Mouse (Mus musculus) lung, embryonic 14.5 days (tissue): ENCODE measurements around the gene Kirrel3. TPM values are rescaled to one million over a fixed set of nuclear protein-coding genes. Genes with fewer than 3 reads are reported as not detected.

Experiments used
- ATAC-seq: fragments of 200-750 bp; cut with Nextera tagmentation; 2 replicates; pipeline ENCODE4 v1.8.0; 2017; ENCODE audit warnings: mild to moderate bottlenecking, moderate TSS enrichment, moderate library complexity; ENCODE audit not compliant: insufficient read depth
- DNase-seq: peaks from one replicate; pipeline ENCODE4 v3.0.0-alpha.2; 2015
- H3K27ac ChIP-seq: fragments of 300-500 bp; sonication (generic); 2 replicates; pipeline ENCODE4 v1.5.1; 2014; ENCODE audit warnings: low read depth, mild to moderate bottlenecking, moderate library complexity
- H3K27me3 ChIP-seq: fragments of 300-500 bp; sonication (generic); 2 replicates; pipeline ENCODE4 v1.6.1; 2014; ENCODE audit warnings: low read length, control low read depth; ENCODE audit not compliant: insufficient read depth
- H3K36me3 ChIP-seq: fragments of 300-500 bp; sonication (generic); 2 replicates; pipeline ENCODE4 v1.6.1; 2014; ENCODE audit warnings: control low read depth; ENCODE audit not compliant: insufficient read depth
- H3K4me1 ChIP-seq: fragments of 300-500 bp; sonication (generic); 2 replicates; pipeline ENCODE4 v1.6.1; 2014; ENCODE audit warnings: antibody characterized with exemption, control low read depth; ENCODE audit not compliant: insufficient read depth
- H3K4me2 ChIP-seq: fragments of 300-500 bp; sonication (generic); 2 replicates; pipeline ENCODE4 v1.6.1; 2014; ENCODE audit warnings: mild to moderate bottlenecking
- H3K4me3 ChIP-seq: fragments of 300-500 bp; sonication (generic); 2 replicates; pipeline ENCODE4 v1.5.1; 2014; ENCODE audit warnings: low read depth, low read length
- H3K9ac ChIP-seq: fragments of 300-500 bp; sonication (generic); 2 replicates; pipeline ENCODE4 v1.6.1; 2014
- H3K9me3 ChIP-seq: fragments of 300-500 bp; sonication (generic); 2 replicates; pipeline ENCODE4 v1.6.1; 2016; ENCODE audit warnings: low read depth, low read length, control low read depth
- CTCF ChIP-seq: IDR thresholded peaks from 2 replicates; pipeline ENCODE4 v1.5.1; 2016; ENCODE audit warnings: antibody characterized with exemption, low read depth
- WGBS: fragments of 180-500 bp; shearing (Covaris S2); extraction: QIAGEN DNeasy Blood & Tissue Kit; methylation state at CpG from one replicate; pipeline ENCODE4 v1.1.7; 2014; 5-methylcytosine and 5-hydroxymethylcytosine counted together
- polyA plus RNA-seq: library from polyadenylated mRNA; unstranded; fragments of >200 nt; fragmentation: Nextera tagmentation; extraction: Ambion mirVana; gene quantifications from 2 replicates; pipeline ENCODE4 v1.2.1, GENCODE M21; 2014

Gene Kirrel3
- polyA plus RNA-seq, 1 experiment from 2014 or later = 1.4 TPM

DNA sequence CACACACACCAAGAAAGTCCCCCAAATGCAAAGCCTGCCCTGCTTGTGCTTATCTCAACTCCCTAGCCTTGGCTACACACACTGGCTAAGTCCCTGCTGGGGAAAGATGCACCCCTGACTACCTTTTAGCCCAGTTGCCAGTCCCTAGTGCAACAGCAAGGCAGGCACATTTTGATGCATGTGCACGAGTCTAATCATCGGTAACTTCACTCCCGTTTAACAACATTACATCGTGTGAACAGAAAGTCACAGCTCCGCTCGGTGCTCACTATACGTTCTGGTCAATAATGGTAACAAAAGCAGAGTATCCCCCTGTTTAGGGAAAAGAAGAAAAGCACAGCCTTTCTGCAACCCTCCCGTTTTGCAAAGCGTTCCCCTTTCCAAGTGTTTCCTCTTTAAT is 2.6 kb downstream of the Kirrel3 start:
- Histone ChIP-seq H3K9ac (no peak overlapping the region; the same call in 1 of the 2 replicates), H3K27me3 (peaks cover 58% of the 10 kb centered on the region), H3K4me2 (peak overlapping the region; percentile 93), H3K27ac (no peak overlapping the region), H3K4me3 (peak overlapping the region; percentile 55), H3K9me3 (no peaks in the 10 kb centered on the region), H3K4me1 (no peaks in the 10 kb centered on the region; the same call in 1 of the 2 replicates), H3K36me3 (no peaks in the 10 kb centered on the region)
- ATAC-seq (no peak), DNase-seq (no peak)
- TF ChIP-seq CTCF = no peak
- under 1% methylated on average over 9 of the region's 9 CpGs for WGBS

DNA sequence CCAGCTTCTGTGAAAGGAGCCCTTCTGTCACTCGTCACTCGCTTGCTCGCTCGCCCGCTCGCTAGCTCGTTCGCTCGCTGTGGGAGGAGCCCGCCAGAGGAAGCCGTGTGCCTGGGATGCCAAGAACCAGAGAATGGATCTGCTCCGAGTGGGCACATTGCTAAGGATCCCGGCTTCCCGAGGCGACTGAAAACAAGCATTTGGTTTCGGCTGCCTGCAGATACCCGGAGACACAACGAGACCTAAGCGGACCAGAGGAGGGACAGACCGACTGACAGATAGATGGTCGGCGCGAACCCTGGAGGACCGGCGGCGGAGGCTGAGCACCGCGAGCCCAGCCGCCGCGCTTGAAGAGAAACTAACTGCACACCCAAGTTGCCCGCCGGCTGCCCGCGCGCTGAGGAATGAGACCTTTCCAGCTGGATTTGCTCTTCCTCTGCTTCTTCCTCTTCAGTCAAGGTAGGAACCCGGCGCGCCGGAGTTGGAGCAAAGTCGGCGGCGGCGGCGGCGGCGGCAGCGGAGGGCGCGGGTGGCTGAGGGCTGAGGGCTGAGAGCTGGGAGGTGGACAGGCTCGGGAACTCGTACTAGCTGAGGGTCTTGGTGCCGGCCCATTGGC is 3.1 kb downstream of the Kirrel3 start:
- Histone ChIP-seq H3K4me1 (no peaks in the 10 kb centered on the region; the same call in 1 of the 2 replicates), H3K4me3 (peak overlapping the region; percentile 55), H3K9me3 (no peaks in the 10 kb centered on the region), H3K27ac (no peak overlapping the region), H3K4me2 (peak overlapping the region; percentile 93), H3K36me3 (no peaks in the 10 kb centered on the region), H3K27me3 (peaks cover 58% of the 10 kb centered on the region), H3K9ac (peak overlapping the region; percentile 44)
- WGBS = under 1% methylated on average over 52 of the region's 53 CpGs
- ATAC-seq (peak; percentile 68), DNase-seq (peak; percentile 79)
- no peak for TF ChIP-seq CTCF

DNA sequence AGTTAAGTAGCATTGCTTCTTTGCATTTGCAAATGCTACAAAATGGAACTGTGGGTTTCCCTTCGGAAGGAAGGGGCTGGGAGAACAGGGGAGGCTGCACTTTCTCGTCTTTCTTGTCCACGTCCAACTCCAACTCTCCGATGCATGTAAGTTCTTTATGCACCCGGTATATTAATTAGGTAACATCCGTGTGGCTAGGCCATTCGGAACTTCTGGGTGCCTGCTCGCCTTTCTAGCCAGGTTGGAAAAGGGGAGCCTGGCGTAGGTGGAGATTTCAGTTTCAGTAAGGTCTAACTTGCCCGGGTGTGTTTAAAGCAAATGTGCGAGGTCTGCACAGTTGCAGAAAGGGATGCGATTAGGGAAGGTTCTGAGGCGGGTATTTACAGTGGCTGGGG is 3.6 kb downstream of the Kirrel3 start:
- no peaks in the 10 kb centered on the region for H3K9me3 ChIP-seq
- H3K36me3 ChIP-seq = no peaks in the 10 kb centered on the region
- 2% methylated on average over 13 of the region's 13 CpGs for WGBS
- H3K4me3 ChIP-seq = peak overlapping the region; percentile 55
- H3K4me2 ChIP-seq = peak overlapping the region; percentile 93
- H3K27ac ChIP-seq = no peak overlapping the region
- peak overlapping the region; percentile 44; the same call in 1 of the 2 replicates for H3K9ac ChIP-seq
- ATAC-seq (no peak), DNase-seq (no peak)
- TF ChIP-seq CTCF = no peak
- peaks cover 58% of the 10 kb centered on the region for H3K27me3 ChIP-seq
- no peaks in the 10 kb centered on the region; the same call in 1 of the 2 replicates for H3K4me1 ChIP-seq

DNA sequence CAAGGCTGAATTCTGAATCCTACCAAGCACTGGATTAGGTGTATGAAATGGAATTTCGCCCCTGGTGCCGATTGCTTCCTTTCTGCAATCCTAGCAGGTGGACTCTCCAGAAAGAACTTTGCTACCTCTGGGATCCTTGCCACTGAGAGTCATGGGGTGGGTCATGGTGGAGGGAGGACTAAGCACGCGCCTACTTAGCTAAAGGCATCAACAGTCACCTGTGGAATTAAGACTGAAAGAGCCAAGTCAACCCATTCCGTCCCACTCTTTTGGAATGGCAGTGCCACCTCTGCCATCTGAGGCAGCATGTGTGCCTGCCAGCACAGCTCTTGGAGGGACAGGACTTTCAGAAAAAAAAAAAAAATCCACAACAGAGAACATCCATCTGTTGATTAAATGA is 4.1 kb downstream of the Kirrel3 start:
- no peak for TF ChIP-seq CTCF

DNA sequence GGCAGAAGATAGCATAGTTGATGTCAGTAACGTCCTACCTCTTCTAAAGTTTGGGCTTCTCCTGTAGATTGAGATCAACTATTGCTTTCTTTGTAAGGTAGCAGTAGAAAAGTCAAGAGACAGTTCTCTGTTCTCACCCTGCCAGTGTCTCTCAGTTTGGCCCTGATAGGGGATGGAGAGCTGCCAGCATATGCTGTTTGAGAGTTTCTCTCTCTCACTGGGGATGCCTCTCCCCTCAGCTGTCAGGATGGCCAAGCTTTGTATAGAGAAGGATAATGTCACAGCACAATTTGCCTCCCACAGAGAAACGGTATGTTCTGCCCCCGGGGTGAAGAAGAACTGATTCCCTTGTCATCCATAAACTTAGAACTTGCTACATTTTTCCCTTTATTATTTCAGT is 6.4 kb downstream of the Kirrel3 start:
- ATAC-seq = no peak
- Histone ChIP-seq H3K4me2 (no peak overlapping the region), H3K27me3 (peaks cover 38% of the 10 kb centered on the region), H3K4me3 (no peak overlapping the region), H3K36me3 (no peaks in the 10 kb centered on the region), H3K9me3 (no peaks in the 10 kb centered on the region), H3K4me1 (no peaks in the 10 kb centered on the region), H3K27ac (no peak overlapping the region), H3K9ac (no peak overlapping the region)
- no peak for TF ChIP-seq CTCF
- no peak for DNase-seq
- 48% methylated on average over 3 of the region's 3 CpGs for WGBS

More for the DNA sequence above, 4.1 kb downstream of the Kirrel3 start:
- no peak overlapping the region for H3K27ac ChIP-seq
- H3K9ac ChIP-seq = no peak overlapping the region
- no peaks in the 10 kb centered on the region for H3K9me3 ChIP-seq
- ATAC-seq (no peak), DNase-seq (no peak)
- H3K4me2 ChIP-seq = peak overlapping the region; percentile 93
- WGBS = 17% methylated on average over 5 of the region's 5 CpGs
- H3K4me3 ChIP-seq = peak overlapping the region; percentile 55
- no peaks in the 10 kb centered on the region; the same call in 1 of the 2 replicates for H3K4me1 ChIP-seq
- no peaks in the 10 kb centered on the region for H3K36me3 ChIP-seq
- peaks cover 58% of the 10 kb centered on the region for H3K27me3 ChIP-seq

DNA sequence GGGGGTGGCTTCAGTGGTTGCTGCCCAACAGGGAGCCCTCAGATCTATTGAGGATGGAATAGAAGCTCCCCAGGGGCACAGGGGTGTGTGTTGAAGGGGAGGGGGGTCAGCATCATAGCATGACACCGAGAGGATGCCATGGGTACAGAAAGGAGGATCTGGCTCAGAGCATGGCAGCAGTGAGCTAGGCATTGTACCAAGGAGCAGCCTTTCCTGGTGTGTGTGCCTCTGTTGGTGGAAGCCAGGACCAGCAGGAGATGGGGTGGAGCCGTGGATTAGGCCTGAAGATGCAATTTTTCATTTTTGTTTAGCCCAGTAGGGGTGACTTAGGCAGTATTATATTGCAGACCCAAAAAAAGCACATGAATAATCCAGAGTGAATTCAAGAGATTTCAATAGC is 7.9 kb downstream of the Kirrel3 start:
- no peak for TF ChIP-seq CTCF
- H3K27ac ChIP-seq = no peak overlapping the region
- H3K4me1 ChIP-seq = no peaks in the 10 kb centered on the region
- H3K36me3 ChIP-seq = no peaks in the 10 kb centered on the region
- H3K9ac ChIP-seq = no peak overlapping the region
- ATAC-seq = no peak
- no peak overlapping the region for H3K4me3 ChIP-seq
- peaks cover 31% of the 10 kb centered on the region for H3K27me3 ChIP-seq
- DNase-seq = no peak
- H3K9me3 ChIP-seq = no peaks in the 10 kb centered on the region
- 46% methylated on average over 2 of the region's 2 CpGs for WGBS
- H3K4me2 ChIP-seq = no peak overlapping the region

DNA sequence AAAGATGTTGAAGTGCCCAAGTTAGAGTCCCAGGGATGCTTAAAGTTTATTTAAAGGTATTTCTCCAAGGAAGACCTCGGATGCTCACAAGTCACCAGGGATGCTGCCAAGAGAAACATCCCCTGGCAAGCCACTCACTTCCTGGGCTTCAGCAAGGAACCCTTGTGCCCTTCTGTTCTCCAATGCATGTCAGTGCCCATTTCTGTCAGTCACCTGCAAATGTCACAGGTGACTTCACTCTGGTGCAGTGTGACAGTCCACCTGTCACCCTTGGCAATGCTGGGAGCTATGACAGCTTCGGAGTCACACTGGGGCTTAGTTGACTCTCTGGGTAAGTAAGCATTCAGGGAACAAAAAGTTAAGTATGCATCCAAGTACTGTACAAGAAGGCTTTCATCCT is 12.4 kb downstream of the Kirrel3 start:
- no peak for TF ChIP-seq CTCF
- Histone ChIP-seq H3K9ac (no peak overlapping the region), H3K4me3 (no peak overlapping the region), H3K27me3 (peaks cover 5% of the 10 kb centered on the region; the same call in 1 of the 2 replicates), H3K4me2 (no peak overlapping the region), H3K9me3 (no peaks in the 10 kb centered on the region), H3K36me3 (no peaks in the 10 kb centered on the region), H3K27ac (no peak overlapping the region), H3K4me1 (no peaks in the 10 kb centered on the region)
- ATAC-seq (no peak), DNase-seq (no peak)
- 66% methylated on average over 2 of the region's 2 CpGs for WGBS
